Mouse (Mus musculus) liver, embryonic 15.5 days (tissue): Measurements from ENCODE around the gene Tcirg1. TPM values are rescaled to one million over a fixed set of nuclear protein-coding genes. Genes with fewer than 3 reads are reported as not detected.
A peak's percentile ranks its signal among the peaks of the same experiment; 100 is the strongest.

ENCODE experiments used
- ATAC-seq: fragments of 200-750 bp; cut with Nextera tagmentation; 2 replicates; pipeline ENCODE4 v1.8.0; 2017; ENCODE audit warnings: moderate number of reproducible peaks, mild to moderate bottlenecking, moderate library complexity; ENCODE audit not compliant: insufficient read depth
- H3K27ac ChIP-seq: fragments of 300-500 bp; sonication (generic); replicated peaks from 2 replicates; pipeline ENCODE4 v1.5.1; 2015; ENCODE audit warnings: mild to moderate bottlenecking, inconsistent platforms
- H3K27me3 ChIP-seq: fragments of 300-500 bp; sonication (generic); 2 replicates; pipeline ENCODE4 v1.6.1; 2015; ENCODE audit warnings: mild to moderate bottlenecking, inconsistent platforms
- H3K36me3 ChIP-seq: fragments of 300-500 bp; sonication (generic); replicated peaks from 2 replicates; pipeline ENCODE4 v1.6.1; 2015; ENCODE audit warnings: moderate library complexity, mild to moderate bottlenecking, inconsistent platforms
- H3K4me1 ChIP-seq: fragments of 300-500 bp; sonication (generic); replicated peaks from 2 replicates; pipeline ENCODE4 v1.6.1; 2015; ENCODE audit warnings: inconsistent platforms
- H3K4me2 ChIP-seq: fragments of 300-500 bp; sonication (generic); 2 replicates; pipeline ENCODE4 v1.6.1; 2015; ENCODE audit warnings: moderate library complexity, mild to moderate bottlenecking, inconsistent platforms
- H3K4me3 ChIP-seq: fragments of 300-500 bp; sonication (generic); replicated peaks from 2 replicates; pipeline ENCODE4 v1.5.1; 2015; ENCODE audit warnings: mild to moderate bottlenecking, inconsistent platforms
- H3K9ac ChIP-seq: fragments of 300-500 bp; sonication (generic); 2 replicates; pipeline ENCODE4 v1.6.1; 2015; ENCODE audit warnings: moderate library complexity, mild to moderate bottlenecking, inconsistent platforms
- H3K9me3 ChIP-seq: fragments of 300-500 bp; sonication (generic); replicated peaks from 2 replicates; pipeline ENCODE4 v1.6.1; 2016; ENCODE audit warnings: inconsistent platforms
- WGBS: fragments of 180-500 bp; shearing (Covaris S2); methylation state at CpG from one replicate; pipeline ENCODE4 v1.1.7; 2015; ENCODE audit warnings: mixed read lengths; ENCODE audit not compliant: insufficient replicate concordance; 5-methylcytosine and 5-hydroxymethylcytosine counted together
- polyA plus RNA-seq: library from polyadenylated mRNA; unstranded; fragments of >200 nt; fragmentation: Nextera tagmentation; extraction: Ambion mirVana; gene quantifications from 2 replicates; pipeline ENCODE4 v1.2.1, GENCODE M21; 2015

The Tcirg1 gene
- polyA plus RNA-seq, 1 experiment from 2014 or later: 29.5 TPM

- H3K4me3 ChIP-seq: peak overlapping the region; percentile 77
- H3K4me1 ChIP-seq: peaks cover 51% of the 10 kb centered on the region
- no peaks in the 10 kb centered on the region for H3K36me3 ChIP-seq
- H3K4me2 ChIP-seq: peak overlapping the region; percentile 99
- H3K27ac ChIP-seq: peak overlapping the region; percentile 77
- no peak; the same call in 1 of the 2 replicates for ATAC-seq
- 10% methylated on average over 19 of the region's 19 CpGs for WGBS
- H3K9ac ChIP-seq: peak overlapping the region; percentile 58
- no peaks in the 10 kb centered on the region for H3K27me3 ChIP-seq
- no peaks in the 10 kb centered on the region for H3K9me3 ChIP-seq
These were observed 56.0 kb downstream of the Tcirg1 start for GRCm38 (mm10) chr19:3850847-3851469.

- 21% methylated on average over 5 of the region's 5 CpGs for WGBS
These were observed 56.9 kb downstream of the Tcirg1 start for GRCm38 (mm10) chr19:3850076-3850475.

GRCm38 (mm10) chr19:3849251-3849650, 57.7 kb downstream of the Tcirg1 start:
- Histone ChIP-seq H3K9ac (no peak overlapping the region), H3K27me3 (no peaks in the 10 kb centered on the region), H3K4me2 (no peak overlapping the region), H3K36me3 (no peaks in the 10 kb centered on the region), H3K27ac (0 out of 2 replicates have a peak overlapping the region, but pooled peaks have one; percentile 3), H3K4me3 (no peak overlapping the region), H3K4me1 (peaks cover 37% of the 10 kb centered on the region), H3K9me3 (no peaks in the 10 kb centered on the region)
- no peak for ATAC-seq
- 65% methylated on average over 2 of the region's 2 CpGs for WGBS

More at GRCm38 (mm10) chr19:3850076-3850475, 56.9 kb downstream of the Tcirg1 start:
- Histone ChIP-seq H3K9me3 (no peaks in the 10 kb centered on the region), H3K27ac (peak overlapping the region; percentile 77; the same call in 1 of the 2 replicates), H3K9ac (no peak overlapping the region), H3K4me1 (peaks cover 42% of the 10 kb centered on the region), H3K4me2 (peak overlapping the region; percentile 11; the same call in 1 of the 2 replicates), H3K36me3 (no peaks in the 10 kb centered on the region), H3K27me3 (no peaks in the 10 kb centered on the region), H3K4me3 (no peak overlapping the region)
- ATAC-seq: no peak

GRCm38 (mm10) chr19:3848207-3848808, 58.6 kb downstream of the Tcirg1 start:
- H3K27ac ChIP-seq: no peak overlapping the region
- peaks cover 33% of the 10 kb centered on the region for H3K4me1 ChIP-seq
- 76% methylated on average over 7 of the region's 7 CpGs for WGBS
- H3K9me3 ChIP-seq: no peaks in the 10 kb centered on the region
- no peaks in the 10 kb centered on the region for H3K27me3 ChIP-seq
- H3K36me3 ChIP-seq: no peaks in the 10 kb centered on the region
- no peak overlapping the region for H3K4me2 ChIP-seq
- no peak for ATAC-seq
- no peak overlapping the region for H3K9ac ChIP-seq
- no peak overlapping the region for H3K4me3 ChIP-seq

GRCm38 (mm10) chr19:3847711-3848110, 59.2 kb downstream of the Tcirg1 start:
- ATAC-seq: no peak
- H3K4me1 ChIP-seq: peaks cover 28% of the 10 kb centered on the region
- H3K9me3 ChIP-seq: no peaks in the 10 kb centered on the region
- no peaks in the 10 kb centered on the region for H3K36me3 ChIP-seq
- no peak overlapping the region for H3K9ac ChIP-seq
- H3K4me2 ChIP-seq: no peak overlapping the region
- WGBS: 70% methylated on average over 5 of the region's 5 CpGs
- H3K4me3 ChIP-seq: no peak overlapping the region
- no peak overlapping the region for H3K27ac ChIP-seq
- H3K27me3 ChIP-seq: no peaks in the 10 kb centered on the region

- 57% methylated on average over 10 of the region's 10 CpGs for WGBS
- H3K4me2 ChIP-seq: no peak overlapping the region
- no peak overlapping the region for H3K9ac ChIP-seq
- H3K9me3 ChIP-seq: no peaks in the 10 kb centered on the region
- H3K27ac ChIP-seq: no peak overlapping the region
- peaks cover 20% of the 10 kb centered on the region for H3K4me1 ChIP-seq
- no peaks in the 10 kb centered on the region for H3K36me3 ChIP-seq
- H3K27me3 ChIP-seq: no peaks in the 10 kb centered on the region
- ATAC-seq: no peak
- no peak overlapping the region for H3K4me3 ChIP-seq
These were observed 60.0 kb downstream of the Tcirg1 start for GRCm38 (mm10) chr19:3846676-3847604.

Other genes starting within 250 kb of the Tcirg1 start
- 2.1 and 2.6 TPM in 2 replicates for gene Lrp5, start 220.6 kb downstream of the Tcirg1 start, polyA plus RNA-seq
- gene 1810055G02Rik, start 198.8 kb downstream of the Tcirg1 start, polyA plus RNA-seq: 16.0 and 16.6 TPM in 2 replicates
- gene Kmt5b, start 139.7 kb downstream of the Tcirg1 start, polyA plus RNA-seq: 6.1 and 6.6 TPM in 2 replicates
- 20.1 and 24.8 TPM in 2 replicates for gene Chka, start 55.4 kb downstream of the Tcirg1 start, polyA plus RNA-seq
- gene Ndufs8, start 5.6 kb upstream of the Tcirg1 start, polyA plus RNA-seq: 168 and 173 TPM in 2 replicates
- 8.7 and 9.4 TPM in 2 replicates for gene Aldh3b1, start 22.7 kb upstream of the Tcirg1 start, polyA plus RNA-seq
- 32.2 and 36.8 TPM in 2 replicates for gene Unc93b1, start 28.1 kb upstream of the Tcirg1 start, polyA plus RNA-seq
- gene Aldh3b3, start 51.5 kb upstream of the Tcirg1 start, polyA plus RNA-seq: 0.03 TPM in 1 of 2 replicates, not detected in the other
- gene Aldh3b2, start 65.2 kb upstream of the Tcirg1 start, polyA plus RNA-seq: 0.18 and 0.32 TPM in 2 replicates
- gene Acy3, start 79.4 kb upstream of the Tcirg1 start, polyA plus RNA-seq: 10.8 and 11.1 TPM in 2 replicates
- gene Tbx10, start 85.6 kb upstream of the Tcirg1 start, polyA plus RNA-seq: 0.21 and 0.33 TPM in 2 replicates
- 13.3 and 13.8 TPM in 2 replicates for gene Nudt8, start 93.4 kb upstream of the Tcirg1 start, polyA plus RNA-seq
- 0.45 and 0.48 TPM in 2 replicates for gene Gm49405, start 93.5 kb upstream of the Tcirg1 start, polyA plus RNA-seq
- gene Doc2g, start 96.2 kb upstream of the Tcirg1 start, polyA plus RNA-seq: 0.38 and 0.78 TPM in 2 replicates
- gene Ndufv1, start 105.7 kb upstream of the Tcirg1 start, polyA plus RNA-seq: 152 and 163 TPM in 2 replicates
- 752 and 794 TPM in 2 replicates for gene Gstp1, start 130.9 kb upstream of the Tcirg1 start, polyA plus RNA-seq
- gene Gstp2, start 138.9 kb upstream of the Tcirg1 start, polyA plus RNA-seq: 7.7 and 8.0 TPM in 2 replicates
- 77.6 and 97.4 TPM in 2 replicates for gene Gstp3, start 152.4 kb upstream of the Tcirg1 start, polyA plus RNA-seq
- 0.29 and 0.38 TPM in 2 replicates for gene Cabp2, start 174.4 kb upstream of the Tcirg1 start, polyA plus RNA-seq
- 115 and 127 TPM in 2 replicates for gene Cdk2ap2, start 190.0 kb upstream of the Tcirg1 start, polyA plus RNA-seq
- gene Pitpnm1, start 192.9 kb upstream of the Tcirg1 start, polyA plus RNA-seq: 6.0 and 7.9 TPM in 2 replicates
- gene Aip, start 218.7 kb upstream of the Tcirg1 start, polyA plus RNA-seq: 35.8 and 38.3 TPM in 2 replicates
- gene Gpr152, start 232.7 kb upstream of the Tcirg1 start, polyA plus RNA-seq: not detected in 2 replicates
- gene Cabp4, start 236.9 kb upstream of the Tcirg1 start, polyA plus RNA-seq: 0.13 TPM in 2 replicates
- 71.8 and 77.5 TPM in 2 replicates for gene Coro1b, start 241.5 kb upstream of the Tcirg1 start, polyA plus RNA-seq
- 15.6 and 17.5 TPM in 2 replicates for gene Ptprcap, start 246.5 kb upstream of the Tcirg1 start, polyA plus RNA-seq